Mouse (Mus musculus) heart, adult 2 months (tissue): ENCODE measurements around the gene Ptprd. TPM values are rescaled to one million over a fixed set of nuclear protein-coding genes. Genes with fewer than 3 reads are reported as not detected.

ENCODE experiments used
- DNase-seq, 2 experiments: peaks; one replicate each; pipeline ENCODE4 v3.0.0; 2021
- H3K27ac ChIP-seq: fragments of 200-600 bp; 2 replicates; pipeline ENCODE4 v1.8.1; 2022
- H3K27me3 ChIP-seq: fragments of 200-500 bp; 2 replicates; pipeline ENCODE4 v1.6.1; 2012; ENCODE audit warnings: mild to moderate bottlenecking, low read length, inconsistent platforms, mixed read lengths; ENCODE audit not compliant: control insufficient read depth, insufficient read depth
- H3K36me3 ChIP-seq: fragments of 200-500 bp; 2 replicates; pipeline ENCODE4 v1.6.1; 2012; ENCODE audit warnings: low read length, inconsistent platforms; ENCODE audit not compliant: control insufficient read depth, insufficient read depth
- H3K4me1 ChIP-seq: fragments of 200-500 bp; 2 replicates; pipeline ENCODE4 v1.6.1; 2011; ENCODE audit warnings: low read length; ENCODE audit not compliant: control insufficient read depth, insufficient read depth
- H3K4me3 ChIP-seq: fragments of 200-600 bp; 2 replicates; pipeline ENCODE4 v1.8.1; 2022
- H3K79me2 ChIP-seq: fragments of 200-500 bp; replicated peaks from 2 replicates; pipeline ENCODE4 v1.6.1; 2012; ENCODE audit warnings: mild to moderate bottlenecking, inconsistent platforms, low read length, moderate library complexity, mixed read lengths; ENCODE audit not compliant: control insufficient read depth, insufficient read depth
- H3K9ac ChIP-seq: fragments of 200-500 bp; 2 replicates; pipeline ENCODE4 v1.6.1; 2012; ENCODE audit warnings: low read depth, mild to moderate bottlenecking, control low read depth, inconsistent platforms, low read length, mixed read lengths
- CTCF ChIP-seq: fragments of 200-600 bp; IDR thresholded peaks from 2 replicates; pipeline ENCODE4 v1.8.1; 2022; ENCODE audit warnings: antibody characterized with exemption, mild to moderate bottlenecking, moderate library complexity
- EP300 ChIP-seq: fragments of 200-500 bp; IDR thresholded peaks from 2 replicates; pipeline ENCODE4 v1.6.1; 2011; ENCODE audit warnings: low read depth, low read length, control low read depth; ENCODE audit not compliant: insufficient read depth
- POLR2A ChIP-seq: fragments of 200-500 bp; IDR thresholded peaks from 2 replicates; pipeline ENCODE4 v1.6.1; 2011; ENCODE audit warnings: mild to moderate bottlenecking, low read depth, low read length, control low read depth; ENCODE audit not compliant: insufficient read depth
- WGBS: fragments of 180-500 bp; shearing (Covaris S2); methylation state at CpG from one replicate; pipeline ENCODE4 v1.1.7; 2018; 5-methylcytosine and 5-hydroxymethylcytosine counted together
- intact Hi-C: fragments of 180-260 bp; cut with DNase I; formaldehyde crosslinking; loops from one replicate; pipeline ENCODE4 v1.15.1; 2025
- polyA plus RNA-seq: library from polyadenylated mRNA; depleted of rRNA; stranded (reverse); fragments of >200 nt; gene quantifications from 2 replicates; pipeline ENCODE4 v1.2.3, GENCODE M21; 2012
- total RNA-seq, 2 experiments: library from RNA; stranded (reverse); gene quantifications; 2 replicates each; pipeline ENCODE4 v1.2.3; 2021

The Ptprd gene
- total and polyA plus RNA-seq, 3 experiments = 2.7 to 7.0 (median 5.3) TPM

- Histone ChIP-seq H3K79me2 (no peaks in the 10 kb centered on the region), H3K27me3 (no peaks in the 10 kb centered on the region), H3K27ac (no peak overlapping the region), H3K36me3 (no peaks in the 10 kb centered on the region), H3K4me3 (no peak overlapping the region), H3K9ac (no peak overlapping the region), H3K4me1 (no peaks in the 10 kb centered on the region)
- no peak for DNase-seq
- 67% methylated on average over 5 of the region's 5 CpGs for WGBS
- intact Hi-C loops = no loop called here
- no peak for TF ChIP-seq EP300
- no peak for TF ChIP-seq CTCF
- no peak for TF ChIP-seq POLR2A
These were observed 674.4 kb downstream of the Ptprd start for GRCm38 (mm10) chr4:77537336-77537735.

- Histone ChIP-seq H3K9ac (no peak overlapping the region), H3K4me1 (no peaks in the 10 kb centered on the region), H3K4me3 (no peak overlapping the region), H3K79me2 (no peaks in the 10 kb centered on the region), H3K27me3 (no peaks in the 10 kb centered on the region), H3K36me3 (no peaks in the 10 kb centered on the region), H3K27ac (no peak overlapping the region)
- intact Hi-C loops = no loop called here
- no peak for TF ChIP-seq POLR2A
- TF ChIP-seq EP300 = no peak
- TF ChIP-seq CTCF = no peak
- 79% methylated on average over 6 of the region's 6 CpGs for WGBS
- no peak for DNase-seq
These were observed 676.2 kb downstream of the Ptprd start for GRCm38 (mm10) chr4:77535601-77536000.

GRCm38 (mm10) chr4:77534553-77534952 lies 677.2 kb downstream of the Ptprd start:
- TF ChIP-seq EP300 (no peak), CTCF (no peak), POLR2A (no peak)

GRCm38 (mm10) chr4:77519166-77519565 lies 692.6 kb downstream of the Ptprd start:
- no peaks in the 10 kb centered on the region for H3K4me1 ChIP-seq
- H3K4me3 ChIP-seq = no peak overlapping the region
- no peak overlapping the region for H3K27ac ChIP-seq
- 29% methylated on average over 5 of the region's 5 CpGs for WGBS
- no peaks in the 10 kb centered on the region for H3K79me2 ChIP-seq
- no peaks in the 10 kb centered on the region for H3K27me3 ChIP-seq
- intact Hi-C loops = no loop called here
- no peaks in the 10 kb centered on the region for H3K36me3 ChIP-seq
- H3K9ac ChIP-seq = no peak overlapping the region
- no peak for DNase-seq
- TF ChIP-seq CTCF (peak; percentile 47), POLR2A (no peak)

More at GRCm38 (mm10) chr4:77534553-77534952, 677.2 kb downstream of the Ptprd start:
- no peaks in the 10 kb centered on the region for H3K27me3 ChIP-seq
- no peak overlapping the region for H3K9ac ChIP-seq
- H3K4me3 ChIP-seq = no peak overlapping the region
- no peaks in the 10 kb centered on the region for H3K79me2 ChIP-seq
- H3K27ac ChIP-seq = no peak overlapping the region
- WGBS = 75% methylated on average over 4 of the region's 4 CpGs
- H3K36me3 ChIP-seq = no peaks in the 10 kb centered on the region
- no peaks in the 10 kb centered on the region for H3K4me1 ChIP-seq
- intact Hi-C loops = no loop called here
- DNase-seq = no peak

- H3K4me3 ChIP-seq = no peak overlapping the region
- no peaks in the 10 kb centered on the region for H3K79me2 ChIP-seq
- WGBS = 21% methylated on average over 5 of the region's 5 CpGs
- no peaks in the 10 kb centered on the region for H3K27me3 ChIP-seq
- DNase-seq = no peak
- no peak overlapping the region for H3K27ac ChIP-seq
- intact Hi-C loops = no loop called here
- H3K4me1 ChIP-seq = no peaks in the 10 kb centered on the region
- H3K36me3 ChIP-seq = no peaks in the 10 kb centered on the region
- TF ChIP-seq CTCF (no peak), POLR2A (no peak), EP300 (no peak)
- no peak overlapping the region for H3K9ac ChIP-seq
These were observed 697.7 kb downstream of the Ptprd start for GRCm38 (mm10) chr4:77513914-77514628.

GRCm38 (mm10) chr4:77513041-77513440 lies 698.7 kb downstream of the Ptprd start:
- H3K36me3 ChIP-seq = no peaks in the 10 kb centered on the region
- intact Hi-C loops = no loop called here

More at GRCm38 (mm10) chr4:77513041-77513440, 698.7 kb downstream of the Ptprd start:
- H3K4me3 ChIP-seq = no peak overlapping the region
- H3K27ac ChIP-seq = no peak overlapping the region
- TF ChIP-seq EP300 (no peak), POLR2A (no peak), CTCF (no peak)
- no peaks in the 10 kb centered on the region for H3K4me1 ChIP-seq
- no peak overlapping the region for H3K9ac ChIP-seq
- WGBS = 67% methylated on average over 3 of the region's 3 CpGs
- no peak for DNase-seq
- H3K79me2 ChIP-seq = no peaks in the 10 kb centered on the region
- no peaks in the 10 kb centered on the region for H3K27me3 ChIP-seq
